Mouse (Mus musculus) erythroblast, embryonic 14.5 days (primary cell): ENCODE results near the gene Mfng.

Source experiments
- GATA1 ChIP-seq: IDR thresholded peaks from 2 replicates; pipeline ENCODE4 v1.6.1; 2012; ENCODE audit warnings: low read length, inconsistent platforms, mixed read lengths
- TAL1 ChIP-seq: IDR thresholded peaks from 3 replicates; pipeline ENCODE4 v1.6.1; 2012; ENCODE audit warnings: low read length, inconsistent platforms, mixed read lengths

GRCm38 (mm10) chr15:78816074-78816391 is 42.8 kb upstream of the Mfng start:
- TF ChIP-seq GATA1 (no peak), TAL1 (no peak)
